Mouse (Mus musculus): ENCODE results near the gene Daam1.

The Daam1 gene

GRCm38 (mm10) chr12:71969439-71969838 lies 138.6 kb downstream of the Daam1 start:
- in situ Hi-C loops (cut with MboI, MseI): no loop called here

DNA sequence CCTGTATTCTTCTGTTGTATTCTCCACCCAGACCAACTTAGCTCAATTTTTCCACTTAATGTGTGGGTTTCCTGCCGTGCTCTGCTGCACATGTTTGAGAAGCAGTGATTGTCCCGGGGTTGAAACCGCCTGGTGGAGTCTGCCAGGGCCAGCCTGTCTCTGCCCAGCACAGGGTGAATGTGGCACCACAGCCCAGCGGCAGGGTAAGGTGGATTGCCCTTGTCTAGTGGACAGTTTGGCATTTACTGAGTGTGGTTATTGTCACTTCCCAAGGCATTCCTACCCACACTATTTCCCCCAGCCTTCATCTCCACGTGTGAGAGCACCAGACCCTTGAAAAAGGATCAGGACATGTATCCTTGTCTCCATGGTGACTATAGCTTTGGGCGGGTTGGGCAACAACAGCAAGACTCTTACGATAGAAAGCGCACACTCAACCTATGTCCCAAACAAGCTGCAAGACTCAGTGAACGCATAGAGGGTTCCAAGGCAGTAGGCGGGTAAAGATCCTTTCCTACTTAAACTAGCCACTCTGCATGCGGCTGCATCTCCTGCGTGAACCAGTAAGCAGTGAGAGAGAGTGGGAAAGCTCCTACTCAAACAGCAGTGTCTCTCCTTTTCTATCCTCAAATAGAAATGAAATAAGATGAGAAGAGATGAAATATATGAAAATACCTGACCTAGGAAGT lies 139.2 kb downstream of the Daam1 start:
- in situ Hi-C loops (cut with MboI, MseI): no loop called here

DNA sequence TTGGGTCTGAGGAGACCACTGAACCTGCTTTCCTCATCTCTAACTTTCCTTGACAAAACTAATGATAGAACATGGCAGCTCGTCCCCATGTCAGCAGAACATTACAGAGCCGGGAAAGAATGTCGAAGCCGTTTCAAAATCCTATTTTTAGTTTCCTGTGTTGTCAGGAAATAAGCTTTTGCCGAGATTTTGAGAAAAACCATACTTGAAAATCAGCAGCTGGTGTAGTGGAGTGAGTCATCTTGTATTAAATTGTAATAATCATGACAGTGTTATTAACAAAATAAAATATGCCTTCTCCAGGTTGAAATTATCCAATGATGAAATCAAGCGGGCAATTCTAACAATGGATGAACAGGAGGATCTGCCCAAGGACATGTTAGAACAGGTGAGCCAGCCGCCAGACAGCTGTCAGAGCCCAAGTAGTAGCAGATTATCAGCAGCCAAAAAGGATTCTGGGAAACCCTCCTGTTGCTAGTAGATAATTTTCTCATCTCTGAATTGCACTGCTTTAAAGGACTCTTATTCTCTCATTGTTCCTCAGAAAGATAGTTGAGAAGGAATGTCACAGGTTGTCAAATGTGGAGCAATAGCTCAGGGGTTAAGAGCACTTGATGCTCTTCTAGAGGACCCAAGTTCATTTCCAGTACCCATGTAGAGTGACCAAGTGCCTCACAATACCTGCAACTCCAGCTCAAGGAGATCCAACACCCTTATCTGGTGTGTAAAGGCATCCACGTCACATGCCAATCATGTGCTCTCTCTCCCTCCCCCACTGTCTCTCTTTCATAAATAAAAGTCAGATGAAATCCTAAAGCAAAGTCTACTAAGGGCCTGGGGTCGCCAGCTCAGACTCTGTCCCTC lies 140.1 kb downstream of the Daam1 start:
- in situ Hi-C loops (cut with MboI, MseI): no loop called here

- in situ Hi-C loops (cut with MboI, MseI): no loop called here
These were observed 141.2 kb downstream of the Daam1 start for GRCm38 (mm10) chr12:71972126-71972525.

- in situ Hi-C loops (cut with MboI, MseI): no loop called here
These were observed 141.9 kb downstream of the Daam1 start for GRCm38 (mm10) chr12:71972619-71973266.

DNA sequence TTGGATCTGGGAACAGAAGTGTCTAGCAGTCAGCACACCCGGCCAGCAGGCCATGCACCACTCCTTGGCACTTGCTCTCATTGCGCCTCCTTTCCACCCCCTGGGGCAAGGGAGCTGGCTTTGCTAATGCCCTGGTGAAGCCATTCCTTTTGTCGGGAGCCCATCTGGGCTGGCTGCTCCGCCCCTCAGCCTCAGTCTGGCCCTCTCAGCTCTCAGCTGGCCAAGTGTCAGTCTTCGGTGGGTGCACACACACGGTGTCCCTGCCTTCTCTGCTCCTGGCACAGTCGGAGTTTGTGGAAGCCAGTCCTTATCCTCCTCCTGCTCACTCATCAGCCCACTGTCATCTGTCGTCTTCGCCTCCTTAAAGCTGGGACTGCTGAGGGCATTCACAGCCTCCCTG lies 142.7 kb downstream of the Daam1 start:
- in situ Hi-C loops (cut with MboI, MseI): no loop called here

DNA sequence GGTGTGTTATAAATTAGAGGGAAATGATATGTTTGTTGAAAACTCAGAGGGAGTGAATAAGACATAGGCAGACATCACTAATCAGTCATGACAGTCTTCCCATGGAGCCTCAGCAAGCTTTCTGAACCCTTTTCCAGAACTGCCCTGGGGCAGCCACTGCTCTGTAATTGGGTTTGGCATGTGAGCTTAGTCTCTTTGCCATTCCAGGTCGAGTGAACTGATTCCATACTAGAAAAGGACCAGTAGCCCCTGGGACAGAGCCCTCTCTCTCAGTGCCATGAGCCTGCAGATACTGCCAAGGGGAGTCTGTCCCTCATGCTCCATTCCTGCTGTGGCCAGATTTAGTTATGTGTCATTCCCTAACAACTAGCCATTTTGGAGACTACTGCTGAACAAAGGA lies 144.7 kb downstream of the Daam1 start:
- in situ Hi-C loops (cut with MboI, MseI): no loop called here

DNA sequence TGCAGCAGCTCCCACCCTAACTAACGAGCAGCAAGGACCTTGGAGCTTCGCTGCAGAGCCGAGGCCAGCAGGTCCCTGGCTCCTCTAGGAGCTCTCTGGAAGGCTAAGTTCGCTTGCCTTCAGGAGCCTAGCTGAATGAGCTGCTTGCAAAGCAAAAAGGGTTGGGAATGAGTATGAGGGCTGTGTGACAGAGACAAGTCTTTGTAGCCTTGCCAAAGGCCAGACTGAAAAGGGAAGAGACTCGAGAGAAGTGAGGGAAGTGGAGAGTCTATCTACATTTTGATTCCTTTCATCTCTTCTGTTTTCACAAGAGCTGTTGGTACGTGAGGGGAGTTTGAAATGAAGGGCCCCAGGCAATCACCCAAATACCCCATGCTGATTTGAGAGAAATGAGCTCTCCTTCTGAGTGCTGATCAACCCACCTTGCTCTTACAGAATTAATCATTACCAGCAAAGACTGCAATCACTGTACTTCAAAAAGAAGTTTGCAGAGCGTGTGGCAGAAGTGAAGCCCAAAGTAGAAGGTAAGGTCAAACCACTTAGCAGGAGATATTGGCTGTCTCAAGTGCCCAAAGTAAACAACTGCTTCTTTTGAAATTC lies 145.6 kb downstream of the Daam1 start:
- in situ Hi-C loops (cut with MboI, MseI): no loop called here

- in situ Hi-C loops (cut with MboI, MseI): no loop called here
These were observed 146.5 kb downstream of the Daam1 start for GRCm38 (mm10) chr12:71977364-71977763.

DNA sequence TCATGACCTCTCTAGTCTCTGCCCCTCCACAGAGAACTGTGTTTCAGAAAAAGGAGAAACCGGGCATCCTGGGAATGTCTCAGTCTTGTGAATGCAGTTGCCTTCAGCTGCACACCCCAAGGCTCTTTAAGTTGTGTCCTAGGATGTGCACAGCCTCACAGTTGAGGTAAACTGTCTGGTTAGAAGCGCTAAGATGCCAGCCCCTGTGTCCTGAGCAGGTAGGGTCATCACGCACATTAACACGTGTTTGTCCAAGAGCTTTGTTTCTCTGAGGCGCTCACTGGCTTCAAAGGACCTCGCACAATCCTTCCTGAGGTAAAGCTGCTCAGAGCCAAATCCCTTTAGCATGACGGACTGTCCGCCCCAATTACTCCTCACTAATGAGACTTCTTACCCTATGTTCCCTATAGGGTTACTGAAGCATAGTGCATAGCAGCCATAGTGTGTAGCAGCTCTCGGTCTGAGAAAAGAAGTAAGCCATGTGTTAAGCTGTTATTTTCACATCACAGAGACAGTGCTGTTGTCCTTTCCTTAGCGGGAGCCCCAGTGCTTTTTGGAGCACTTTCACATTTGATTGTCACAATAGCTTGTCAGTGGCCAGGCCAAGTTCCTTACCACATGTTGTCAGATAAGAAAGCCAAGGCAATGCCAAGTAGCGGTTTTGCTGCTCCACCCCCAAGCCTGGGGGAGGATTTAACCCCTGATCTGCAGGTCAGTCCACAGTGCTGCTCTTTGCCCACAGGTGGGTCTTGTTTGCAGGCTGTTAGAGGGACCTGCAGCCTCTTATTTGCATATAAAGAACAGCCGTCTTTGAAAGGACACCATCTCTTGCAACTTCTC lies 147.9 kb downstream of the Daam1 start:
- in situ Hi-C loops (cut with MboI, MseI): no loop called here

GRCm38 (mm10) chr12:71980166-71980565 lies 149.3 kb downstream of the Daam1 start:
- in situ Hi-C loops (cut with MboI, MseI): no loop called here

- in situ Hi-C loops (cut with MboI, MseI): no loop called here
These were observed 149.9 kb downstream of the Daam1 start for GRCm38 (mm10) chr12:71980746-71981145.

GRCm38 (mm10) chr12:71981250-71981649 lies 150.4 kb downstream of the Daam1 start:
- in situ Hi-C loops (cut with MboI, MseI): no loop called here

- in situ Hi-C loops (cut with MboI, MseI): no loop called here
These were observed 150.9 kb downstream of the Daam1 start for GRCm38 (mm10) chr12:71981791-71982190.

DNA sequence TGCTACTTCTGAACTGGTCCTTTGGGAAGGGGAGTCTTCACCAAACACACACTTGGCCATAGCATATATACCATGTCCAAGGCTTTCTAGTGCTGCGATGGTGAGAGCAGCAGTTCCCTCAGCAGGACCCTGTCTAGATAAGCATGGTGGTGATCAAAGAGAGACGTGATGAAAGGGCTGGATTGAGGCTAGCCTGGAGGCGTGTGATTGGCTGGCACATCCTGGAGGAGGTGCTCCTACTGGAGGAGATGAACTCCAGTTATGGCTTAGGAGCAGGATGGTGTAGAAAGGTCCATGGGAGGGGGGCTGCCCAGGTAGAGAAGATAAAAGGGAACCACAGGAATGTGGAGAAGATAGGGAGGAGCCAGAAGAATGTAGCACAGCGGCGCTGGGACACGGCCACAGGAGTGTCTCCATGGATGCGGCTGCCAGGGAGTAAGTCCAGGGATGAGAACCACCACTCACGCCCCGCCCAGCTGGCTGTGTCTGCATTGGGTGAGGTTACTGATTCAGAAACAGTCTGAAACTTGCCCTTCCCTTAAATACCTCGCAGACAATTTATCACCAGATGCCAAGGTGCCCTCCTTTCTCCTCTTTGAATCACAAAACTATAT lies 152.3 kb downstream of the Daam1 start:
- in situ Hi-C loops (cut with MboI, MseI): no loop called here

DNA sequence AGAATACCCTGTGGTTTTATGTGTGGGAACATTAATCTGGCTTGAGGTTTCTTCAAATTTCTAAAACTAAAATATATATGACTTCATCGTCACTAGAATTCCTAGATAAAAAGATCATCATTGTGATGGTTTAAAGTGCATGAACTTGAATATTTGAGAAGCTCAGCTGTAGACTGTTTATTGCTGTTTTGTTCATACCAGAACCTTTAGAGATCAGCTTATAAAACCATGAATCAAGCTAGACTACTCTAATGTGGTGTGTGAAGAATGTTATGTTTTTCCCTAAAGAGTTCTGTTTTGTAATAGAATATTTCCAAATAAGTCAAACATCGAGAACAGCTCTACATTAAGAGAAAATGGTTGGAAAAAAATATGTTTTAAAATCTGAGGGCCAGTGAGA lies 156.3 kb downstream of the Daam1 start:
- in situ Hi-C loops (cut with MboI, MseI): no loop called here

- in situ Hi-C loops (cut with MboI, MseI): no loop called here
These were observed 157.0 kb downstream of the Daam1 start for GRCm38 (mm10) chr12:71987885-71988284.

DNA sequence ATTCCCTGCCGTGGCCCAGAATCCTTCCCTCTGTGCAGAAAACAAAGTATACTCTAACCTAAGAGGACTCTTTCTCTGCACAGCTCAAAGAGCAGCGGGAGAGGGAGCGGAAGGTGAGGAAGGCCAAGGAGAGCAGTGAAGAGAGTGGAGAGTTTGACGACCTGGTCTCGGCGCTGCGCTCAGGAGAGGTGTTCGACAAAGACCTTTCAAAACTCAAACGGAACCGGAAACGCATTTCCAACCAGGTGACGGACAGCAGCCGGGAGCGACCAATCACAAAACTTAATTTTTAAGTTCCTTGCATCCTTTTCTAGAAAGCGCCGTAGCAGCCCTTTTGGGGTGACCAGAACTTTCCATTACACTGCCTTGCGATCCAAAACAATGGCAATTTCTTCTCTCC lies 158.7 kb downstream of the Daam1 start:
- in situ Hi-C loops (cut with MboI, MseI): no loop called here

- in situ Hi-C loops (cut with MboI, MseI): no loop called here
These were observed 161.8 kb downstream of the Daam1 start for GRCm38 (mm10) chr12:71992599-71993210.

GRCm38 (mm10) chr12:71995831-71996230 lies 165.0 kb downstream of the Daam1 start:
- in situ Hi-C loops (cut with MboI, MseI): no loop called here

Measured in T-helper 1 cell (primary cell).